In genomic region chr1:15007663-15008344, GRCm38 (mm10) we compare ENCODE assay signal across 8 mouse cellular contexts.
DNase-seq lines count a peak whose midpoint lies in the region; ATAC-seq and TF ChIP-seq lines count a peak whose summit lies in the region.

No protein-coding gene starts in this region.

- H3K4me3 ChIP-seq in ES-E14 (ENCODE audit: insufficient read depth in 1 of 2, low read depth in 1 of 2, low read length in 2 of 2, poor library complexity in 1 of 2, severe bottlenecking in 1 of 2), result no peak overlapping the region
- no peak overlapping the region for H3K4me3 ChIP-seq in midbrain, embryonic 16.5 days (ENCODE audit: low read depth, low read length)

- H3K36me3 ChIP-seq in ES-E14 (ENCODE audit: control insufficient read depth, insufficient read depth, low read length, poor library complexity, severe bottlenecking), result no peaks in the 10 kb centered on the region
- H3K36me3 ChIP-seq in midbrain, embryonic 16.5 days (ENCODE audit: control insufficient read depth, insufficient read depth, low read length), result no peaks in the 10 kb centered on the region

- no peak overlapping the region for H3K9ac ChIP-seq in ES-E14 (ENCODE audit: insufficient read depth, low read depth, low read length, poor library complexity, severe bottlenecking)
- H3K9ac ChIP-seq in midbrain, embryonic 16.5 days (ENCODE audit: low read depth, low read length), result no peak overlapping the region

- peak; percentile 79; the same call in 1 of the 2 replicates for ATAC-seq in midbrain, embryonic 16.5 days

- peak; percentile 46 for DNase-seq in kidney, adult 9 months
- no peak for DNase-seq in kidney, postnatal 4 days
- peak; percentile 37 for DNase-seq in ES-E14 (ENCODE audit: low read depth, low spot score)
- peak; percentile 39 for DNase-seq in embryo, embryonic 9.5 days (ENCODE audit: extremely low spot score)
- DNase-seq in gastrocnemius, adult 18-20 months (ENCODE audit: low spot score), result no peak
- DNase-seq in right cerebral cortex, adult 18-20 months, result no peak
- DNase-seq in cerebellum, adult 8-10 months, result no peak

- no peaks in the 10 kb centered on the region for H3K4me1 ChIP-seq in ES-E14 (ENCODE audit: control insufficient read depth in 2 of 2, insufficient read depth in 2 of 2, low read length in 2 of 2, poor library complexity in 1 of 2)
- H3K4me1 ChIP-seq in midbrain, embryonic 16.5 days (ENCODE audit: control insufficient read depth, insufficient read depth, low read length), result no peaks in the 10 kb centered on the region

- H3K27me3 ChIP-seq in midbrain, embryonic 16.5 days (ENCODE audit: control insufficient read depth, insufficient read depth, low read depth, low read length), result no peaks in the 10 kb centered on the region

- no peaks in the 10 kb centered on the region for H3K9me3 ChIP-seq in ES-E14 (ENCODE audit: control insufficient read depth, insufficient read depth, low read depth, low read length)
- no peaks in the 10 kb centered on the region for H3K9me3 ChIP-seq in midbrain, embryonic 16.5 days (replicated peaks; ENCODE audit: control insufficient read depth, low read length, poor library complexity, severe bottlenecking)

- WGBS in midbrain, embryonic 16.5 days, result 3% methylated on average over 3 of the region's 3 CpGs

- no peak overlapping the region for H3K4me2 ChIP-seq in midbrain, embryonic 16.5 days (ENCODE audit: low read length)

- in situ Hi-C loops in ES-E14 (cut with MboI; ENCODE audit: low sequenced_read_pairs in 2 of 2, unreplicated experiment in 2 of 2), result loop anchor here in 1 of 2 experiments (25.0 kb wide), 1 partner anchor 604 kb away; no protein-coding TSS in a partner anchor

- H3K27ac ChIP-seq in ES-E14 (ENCODE audit: insufficient read depth, low read depth, low read length, poor library complexity, severe bottlenecking), result no peak overlapping the region
- no peak overlapping the region for H3K27ac ChIP-seq in midbrain, embryonic 16.5 days (ENCODE audit: low read length)

TF ChIP-seq in ES-E14, 5 proteins besides CTCF, POLR2A, EP300 and RAD21:
- TF ChIP-seq MAFK (IDR thresholded peaks at IDR 0.05; ENCODE audit: insufficient read depth, low read depth, low read length) (no peak), ZC3H11A (IDR thresholded peaks at IDR 0.05; ENCODE audit: borderline replicate concordance, low read depth, low read length) (peak; percentile 81; the same call in 1 of the 2 replicates), HCFC1 (IDR thresholded peaks at IDR 0.05; ENCODE audit: borderline replicate concordance, insufficient read depth, low read length) (no peak), CHD2 (IDR thresholded peaks at IDR 0.05; ENCODE audit: low read depth, low read length) (no peak), ZNF384 (IDR thresholded peaks at IDR 0.05; ENCODE audit: low read depth, low read length) (no peak)

Comparison
In these comparisons a context has a peak if more than half of its experiments do, and no peak if none do; other contexts are left out.
1. DNase-seq: peak in kidney, adult 9 months (single experiment), ES-E14 (single experiment) and embryo, embryonic 9.5 days (single experiment); none in kidney, postnatal 4 days (0 of 2), gastrocnemius, adult 18-20 months (single experiment), right cerebral cortex, adult 18-20 months (single experiment) and cerebellum, adult 8-10 months (single experiment).